Mouse (Mus musculus) erythroblast, embryonic 14.5 days (primary cell): ENCODE measurements around the gene Lhx4.

Experiments
- GATA1 ChIP-seq: IDR thresholded peaks from 2 replicates; pipeline ENCODE4 v1.6.1; 2012; ENCODE audit warnings: low read length, inconsistent platforms, mixed read lengths
- TAL1 ChIP-seq: IDR thresholded peaks from 3 replicates; pipeline ENCODE4 v1.6.1; 2012; ENCODE audit warnings: low read length, inconsistent platforms, mixed read lengths

GRCm38 (mm10) chr1:155795791-155796233 lies 44.3 kb upstream of the Lhx4 start:
- TF ChIP-seq GATA1 (no peak), TAL1 (no peak)
